Mouse (Mus musculus): ENCODE results near the gene Cwc27.

- TF ChIP-seq CTCF (IDR thresholded peaks at IDR 0.05; ENCODE audit: low read depth, low read length), result no peak
- no peak for TF ChIP-seq POLR2A (IDR thresholded peaks at IDR 0.05; ENCODE audit: extremely low read depth, insufficient read depth, low read length)
Observed at GRCm38 (mm10) chr13:104655137-104655536, 161.8 kb downstream of the Cwc27 start.

Measured in liver, adult 2 months (tissue).